Mouse (Mus musculus): ENCODE results near the gene Adh6b. TPM values are rescaled to one million over a fixed set of nuclear protein-coding genes. Genes with fewer than 3 reads are reported as not detected.
"Not testable (repeated sequence)": the region's sequence is repeated elsewhere in the genome, so short reads cannot be mapped to it uniquely, and the experiment has no call there.

Gene Adh6b
- polyA plus RNA-seq, 1 experiment = not detected

DNA sequence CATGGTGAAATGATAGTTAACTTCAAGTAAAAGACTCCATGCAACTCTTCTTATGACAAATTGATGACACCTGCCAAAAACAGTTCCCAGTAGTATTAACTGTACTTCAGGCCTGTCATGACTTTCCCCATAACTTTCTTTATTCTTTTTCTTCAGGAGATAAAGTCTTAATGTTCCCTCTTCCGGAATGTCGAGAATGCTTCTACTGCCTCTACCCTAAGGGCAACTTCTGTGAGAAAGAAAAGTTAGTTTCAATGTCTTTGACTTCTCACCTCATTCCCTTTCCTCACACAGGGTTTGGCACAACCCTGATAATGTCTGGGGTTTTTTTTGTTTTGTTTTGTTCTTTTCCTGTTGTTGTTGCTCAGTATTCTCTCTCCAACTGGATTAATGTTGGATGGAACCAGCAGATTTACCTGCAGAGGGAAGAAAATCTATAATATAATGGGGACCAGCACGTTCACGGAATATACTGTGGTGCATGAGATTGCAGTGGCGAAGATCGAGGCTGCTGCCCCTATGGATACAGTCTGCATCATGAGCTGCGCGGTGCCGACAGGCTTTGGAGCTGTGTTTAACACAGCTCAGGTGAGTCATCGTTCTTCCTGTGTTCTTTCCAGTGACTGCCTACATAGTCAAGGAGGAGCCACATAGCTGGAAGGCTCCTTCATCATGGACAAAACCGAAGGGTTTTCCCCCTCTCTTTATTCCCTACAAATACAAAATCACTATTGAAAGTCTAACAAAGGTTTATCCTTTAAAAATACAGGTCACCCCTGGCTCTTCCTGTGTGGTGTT, 10.6 kb downstream of the Adh6b start:
- 94% methylated on average over 11 of the region's 11 CpGs for WGBS
- DNase-seq (ENCODE audit: low read depth, low spot score) = no peak

DNA sequence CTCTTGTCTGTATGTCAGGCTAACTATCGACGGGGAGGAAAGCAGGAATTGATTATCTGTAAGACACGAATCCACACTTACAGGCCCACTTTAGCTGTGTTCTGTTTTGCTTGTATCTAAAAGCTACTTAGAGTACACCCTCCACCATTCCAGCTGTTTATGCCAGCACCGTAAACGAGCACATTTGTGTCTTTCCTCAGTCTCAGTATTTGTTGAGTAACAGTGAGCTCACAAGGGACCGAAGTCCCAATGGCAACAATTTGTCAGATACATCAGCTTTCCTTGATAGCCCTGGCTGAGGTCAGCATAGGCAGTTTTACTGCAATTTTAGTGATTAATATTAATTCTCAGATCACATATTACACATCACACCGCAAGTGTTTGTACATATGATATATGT, 17.3 kb downstream of the Adh6b start:
- WGBS = 81% methylated on average over 7 of the region's 7 CpGs
- DNase-seq (ENCODE audit: low read depth, low spot score) = no peak

DNA sequence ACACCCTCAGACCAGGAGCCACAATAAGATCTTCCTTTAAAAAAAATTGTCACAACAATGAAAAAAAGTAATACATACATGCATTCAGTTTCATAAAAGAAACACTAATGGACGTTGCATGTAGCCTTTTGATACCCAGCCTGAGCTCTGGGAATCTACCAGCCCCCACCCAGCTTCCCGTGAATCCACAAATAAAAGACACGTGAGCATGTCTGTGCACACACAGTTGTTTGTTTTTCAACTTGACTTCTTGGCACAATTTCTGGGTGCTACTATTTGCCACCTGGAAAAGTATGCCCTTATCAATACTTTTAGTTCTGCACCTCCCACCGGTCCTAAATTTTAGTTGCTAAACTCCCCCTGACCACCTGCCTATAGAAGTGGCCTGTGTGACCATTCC, 19.1 kb downstream of the Adh6b start:
- WGBS = 36% methylated on average over 4 of the region's 4 CpGs
- DNase-seq (ENCODE audit: low read depth, low spot score) = no peak

DNA sequence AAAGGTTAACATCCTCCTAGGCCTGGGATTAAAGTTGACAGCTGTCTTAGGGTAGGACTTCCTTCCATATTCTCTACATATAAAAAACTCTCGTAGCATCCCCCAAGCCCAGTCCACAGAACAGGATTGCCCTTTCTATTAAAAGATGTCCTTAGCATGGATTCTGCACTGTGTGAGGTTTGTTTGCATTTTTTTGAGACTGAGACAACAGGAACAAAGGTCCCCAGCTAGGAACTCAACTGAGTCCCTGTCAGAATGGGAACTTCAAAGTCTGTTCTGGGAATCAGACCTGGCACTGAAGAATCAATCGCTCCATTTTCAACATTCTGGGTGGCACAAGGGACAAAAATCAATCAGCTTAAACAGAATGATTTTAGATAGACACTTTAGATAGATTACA, 21.3 kb downstream of the Adh6b start:
- DNase-seq (ENCODE audit: low read depth, low spot score) = no peak
- 85% methylated on average over 2 of the region's 2 CpGs for WGBS

DNA sequence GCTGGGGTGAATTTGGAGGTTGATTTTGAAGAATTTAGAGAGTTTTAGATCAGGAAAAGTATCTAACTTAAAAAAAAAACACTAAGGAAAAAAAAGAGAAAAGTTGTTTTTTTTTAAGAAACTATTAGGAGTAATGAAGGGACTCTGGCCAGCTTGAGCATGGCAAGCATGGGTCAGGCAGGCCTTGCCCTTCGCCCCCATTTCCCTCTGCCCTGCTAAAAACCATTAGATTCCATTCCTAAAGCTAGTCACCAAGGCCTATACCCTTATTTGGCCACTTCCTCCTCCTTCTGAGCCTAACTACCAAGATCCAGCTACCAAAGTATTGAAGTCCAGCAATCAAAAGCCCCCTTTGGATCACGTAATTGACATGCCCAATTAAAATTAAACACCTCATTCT, 24.6 kb downstream of the Adh6b start:
- 86% methylated on average over 2 of the region's 2 CpGs for WGBS
- no peak for DNase-seq (ENCODE audit: low read depth, low spot score)

DNA sequence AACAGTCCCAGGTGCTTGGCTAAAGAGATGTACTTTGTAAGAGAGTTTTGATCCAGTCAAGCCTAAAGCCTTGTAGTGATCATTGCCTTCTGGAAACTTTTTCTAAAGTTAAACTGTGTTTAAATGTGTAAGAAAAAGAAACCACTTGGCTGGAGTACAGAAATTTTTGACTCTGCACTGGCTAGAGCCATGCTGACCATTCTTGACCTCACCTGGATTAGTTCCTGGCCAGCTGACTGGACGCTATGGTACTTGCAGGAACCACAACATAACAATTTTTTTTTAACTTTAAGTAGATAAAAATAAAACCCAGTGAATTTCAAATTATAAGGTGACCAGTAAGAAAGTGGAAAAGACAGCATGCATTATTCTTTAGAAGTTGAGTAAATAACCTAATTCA, 28.0 kb downstream of the Adh6b start:
- WGBS = 79% methylated on average over 1 of the region's 1 CpGs
- DNase-seq (ENCODE audit: low read depth, low spot score) = no peak

DNA sequence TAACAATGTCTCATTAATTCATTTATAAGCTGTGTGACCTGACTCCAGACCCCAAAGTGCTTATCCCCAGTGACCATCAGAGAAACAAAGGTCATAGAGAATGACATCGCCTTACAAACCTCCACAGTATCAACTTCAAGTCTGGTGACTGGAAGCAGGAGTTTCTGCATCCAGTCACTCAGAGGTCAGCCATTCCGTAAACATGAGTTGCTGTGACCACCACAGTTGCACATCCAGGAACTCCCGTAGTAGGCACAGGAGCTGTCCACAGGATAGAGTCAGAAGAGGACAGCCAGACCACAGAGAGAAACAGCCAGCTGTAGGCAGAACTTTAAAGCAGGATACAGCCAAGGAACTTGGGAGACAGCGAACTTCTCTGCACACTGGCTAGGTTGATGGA, 28.7 kb downstream of the Adh6b start:
- not testable (repeated sequence) for DNase-seq (ENCODE audit: low read depth, low spot score)
- WGBS = 68% methylated on average over 4 of the region's 4 CpGs

DNA sequence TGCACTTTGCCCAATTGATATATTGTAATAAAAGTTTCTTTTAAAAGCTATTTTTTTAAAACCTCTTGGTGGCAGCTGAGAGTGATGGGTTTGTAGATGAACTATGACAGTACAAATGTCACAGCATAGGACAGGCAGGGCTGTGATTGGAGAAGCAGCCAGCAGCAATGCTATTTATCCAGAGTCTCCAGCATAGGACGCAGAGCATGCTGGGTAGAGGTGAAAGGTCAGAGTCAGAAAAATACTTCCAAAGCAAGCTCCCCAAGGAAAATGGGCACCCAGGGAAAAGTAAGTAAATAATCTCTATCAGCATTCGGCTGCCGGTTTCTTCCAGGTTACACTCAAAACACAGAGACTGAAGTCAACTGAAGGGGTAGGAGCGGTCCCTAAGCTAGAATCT, 32.3 kb downstream of the Adh6b start:
- WGBS = 81% methylated on average over 4 of the region's 4 CpGs
- DNase-seq (ENCODE audit: low read depth, low spot score) = no peak

DNA sequence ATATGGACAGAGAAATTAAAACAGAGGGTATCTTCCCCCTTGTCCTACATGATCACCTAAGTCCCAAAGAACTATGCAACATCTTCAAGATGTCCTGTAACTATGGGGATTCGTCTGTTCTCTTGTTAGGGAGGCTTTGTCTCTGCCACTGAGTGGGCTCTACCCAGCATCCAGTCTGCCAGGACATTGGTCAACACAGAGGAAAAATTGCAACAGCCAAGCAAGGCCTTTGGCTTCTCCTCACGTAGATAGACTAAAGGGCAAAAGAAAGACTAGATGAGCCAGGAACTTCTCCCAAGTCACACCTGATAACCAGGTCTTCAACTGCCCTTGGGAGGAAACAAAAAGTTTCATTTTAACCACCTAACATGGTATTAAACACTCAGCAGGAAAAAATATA, 33.6 kb downstream of the Adh6b start:
- WGBS = 87% methylated on average over 2 of the region's 2 CpGs
- DNase-seq (ENCODE audit: low read depth, low spot score) = no peak

DNA sequence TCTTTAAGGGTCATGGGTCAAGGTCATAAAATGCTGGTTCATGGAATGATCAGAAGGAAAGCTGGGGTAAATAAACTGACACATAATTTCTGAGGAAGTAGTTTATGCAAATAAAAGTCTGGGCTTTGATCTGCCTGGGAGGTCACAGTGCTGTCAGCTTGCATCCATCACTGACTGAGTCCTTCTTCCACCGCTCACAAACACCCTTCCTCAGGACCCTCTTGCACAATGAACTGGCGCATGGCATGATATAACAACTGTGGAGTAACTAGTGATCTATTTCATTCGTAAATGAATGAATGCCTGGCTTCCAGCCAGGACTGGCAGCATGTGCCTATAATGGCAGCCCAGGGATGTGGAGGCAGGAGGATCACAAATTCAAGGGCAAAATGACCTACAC, 39.6 kb downstream of the Adh6b start:
- no peak for DNase-seq (ENCODE audit: low read depth, low spot score)
- 6% methylated on average over 3 of the region's 3 CpGs for WGBS

DNA sequence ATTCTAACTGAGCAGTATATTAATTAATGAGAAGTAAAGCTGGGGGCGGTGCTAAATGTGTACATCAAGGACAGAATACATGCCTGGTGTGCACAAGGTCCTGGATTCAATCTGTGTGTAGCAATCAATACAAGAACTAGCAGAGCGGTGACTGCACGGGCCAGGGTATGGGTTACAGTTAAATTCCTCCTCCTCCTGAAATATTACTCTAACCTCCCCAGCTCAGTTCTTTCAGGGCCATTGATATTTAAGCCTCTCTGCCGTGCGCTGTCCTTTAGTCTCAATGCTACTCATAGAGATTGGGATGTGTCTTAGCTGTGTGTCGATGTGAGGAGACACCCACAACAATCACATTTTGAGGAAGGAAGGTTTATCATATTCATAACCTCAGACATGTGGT, 45.6 kb downstream of the Adh6b start:
- no peak for DNase-seq (ENCODE audit: low read depth, low spot score)
- 88% methylated on average over 6 of the region's 6 CpGs for WGBS

DNA sequence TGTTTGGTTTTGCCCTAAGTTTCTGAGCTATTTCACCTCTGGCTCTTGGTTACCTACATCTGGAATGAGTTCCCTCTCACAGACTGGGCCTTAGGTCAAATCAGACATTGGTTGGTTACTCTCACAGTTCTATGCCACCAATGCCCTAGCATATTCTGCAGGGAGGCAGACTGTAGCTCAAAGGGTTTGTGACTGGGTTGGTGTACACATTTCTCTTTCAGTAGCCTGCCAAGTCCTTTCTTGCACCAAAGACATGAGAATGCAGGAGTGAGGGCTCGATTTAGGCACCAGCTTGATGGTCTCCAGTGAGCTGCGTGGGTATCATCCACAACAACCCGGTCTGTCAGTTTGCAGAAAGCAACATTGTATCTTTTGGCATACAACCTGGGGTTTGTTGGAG, 63.3 kb downstream of the Adh6b start:
- no peak for DNase-seq (ENCODE audit: low read depth, low spot score)
- WGBS = 67% methylated on average over 3 of the region's 3 CpGs

DNA sequence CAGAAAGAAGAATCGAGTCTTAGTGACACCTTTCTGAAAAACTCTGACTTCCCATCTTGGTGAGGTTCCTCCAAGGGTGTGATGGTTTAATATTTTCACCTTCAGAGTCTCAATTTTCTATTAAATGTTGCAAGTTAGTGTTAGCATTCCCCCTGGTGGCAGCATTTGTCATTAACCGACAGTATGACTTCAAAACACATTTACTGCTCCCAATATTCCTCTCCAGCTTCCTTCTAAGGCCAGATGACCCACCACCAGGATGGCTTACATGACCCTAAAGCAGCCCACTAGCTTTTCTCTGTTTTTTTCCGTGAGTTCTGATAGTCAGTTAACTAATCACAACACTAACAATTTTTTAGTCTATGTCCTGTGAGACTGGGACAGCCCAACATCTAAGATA, 63.8 kb downstream of the Adh6b start:
- no peak for DNase-seq (ENCODE audit: low read depth, low spot score)
- 34% methylated on average over 3 of the region's 3 CpGs for WGBS

DNA sequence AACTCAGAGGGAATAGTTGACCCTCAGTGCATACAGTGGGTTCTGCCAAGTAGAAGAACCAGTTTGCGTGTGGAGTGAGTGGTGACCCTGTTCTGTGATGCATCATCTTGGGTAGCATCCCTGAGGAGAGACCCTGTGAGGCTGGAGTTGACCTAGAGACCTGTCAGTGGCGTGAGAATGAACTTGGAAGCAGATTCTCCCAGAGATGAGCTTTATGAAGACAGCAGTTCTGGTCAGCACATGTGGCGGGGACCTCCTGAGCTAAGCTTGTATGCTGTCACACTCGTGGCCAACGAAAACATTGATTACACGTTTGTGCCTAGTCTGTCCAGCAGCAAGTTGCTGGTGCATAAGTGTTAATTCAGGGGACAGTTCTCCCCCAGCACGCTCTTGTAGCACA, 64.3 kb downstream of the Adh6b start:
- WGBS = 83% methylated on average over 7 of the region's 7 CpGs
- DNase-seq (ENCODE audit: low read depth, low spot score) = no peak

DNA sequence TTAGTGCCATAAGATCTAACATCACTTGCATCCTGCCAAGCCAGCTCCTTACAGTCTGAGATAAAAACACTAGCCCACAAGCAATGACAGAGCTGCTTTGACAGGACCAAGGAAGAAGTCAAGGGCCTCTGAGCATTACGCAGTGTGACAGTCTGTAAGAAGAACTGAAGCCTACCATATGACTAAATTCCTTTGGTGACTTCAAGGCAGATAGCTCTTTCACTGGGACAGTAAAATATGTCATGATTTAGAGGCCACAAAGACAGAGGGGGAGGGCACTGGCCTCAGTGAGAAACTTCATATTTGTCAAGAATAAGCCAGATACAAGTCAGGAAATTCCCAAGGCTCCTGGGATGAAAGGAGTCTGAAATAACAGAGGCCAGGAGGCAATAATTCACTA, 66.3 kb downstream of the Adh6b start:
- 89% methylated on average over 1 of the region's 1 CpGs for WGBS
- DNase-seq (ENCODE audit: low read depth, low spot score) = no peak

Other genes with a start within 250 kb of the Adh6b start
- gene Trmt10a, start 198.3 kb upstream of the Adh6b start, polyA plus RNA-seq (2012; rRNA removed) = 0.73 and 0.96 TPM in 2 replicates
- 70.5 and 272 TPM in 2 replicates for gene Mttp, start 196.8 kb upstream of the Adh6b start, polyA plus RNA-seq (2012; rRNA removed)
- not detected in 2 replicates for gene 4930579F01Rik, start 147.9 kb upstream of the Adh6b start, polyA plus RNA-seq (2012; rRNA removed)
- 0.18 TPM in 1 of 2 replicates, not detected in the other for gene Adh7, start 124.0 kb upstream of the Adh6b start, polyA plus RNA-seq (2012; rRNA removed)
- gene Adh1, start 80.8 kb upstream of the Adh6b start, polyA plus RNA-seq (2012; rRNA removed) = 25.1 and 63.3 TPM in 2 replicates
- 8.5 and 52.6 TPM in 2 replicates for gene Adh6a, start 28.5 kb upstream of the Adh6b start, polyA plus RNA-seq (2012; rRNA removed)
- 0.19 and 1.2 TPM in 2 replicates for gene Adh4, start 73.7 kb downstream of the Adh6b start, polyA plus RNA-seq (2012; rRNA removed)
- 25.6 and 26.9 TPM in 2 replicates for gene Adh5, start 101.3 kb downstream of the Adh6b start, polyA plus RNA-seq (2012; rRNA removed)
- gene Metap1, start 147.7 kb downstream of the Adh6b start, polyA plus RNA-seq (2012; rRNA removed) = 23.1 and 24.0 TPM in 2 replicates
- 15.8 and 18.0 TPM in 2 replicates for gene Eif4e, start 184.4 kb downstream of the Adh6b start, polyA plus RNA-seq (2012; rRNA removed)

Measured in large intestine, adult 2 months (tissue).